Mouse (Mus musculus) MEL (cell line): ENCODE data around the gene Kif5a. TPM values are rescaled to one million over a fixed set of nuclear protein-coding genes. Genes with fewer than 3 reads are reported as not detected.

ENCODE experiments used
- DNase-seq: peaks from one replicate; pipeline ENCODE4 v3.0.0; 2011; ENCODE audit warnings: low read depth, low spot score
- H3K27ac ChIP-seq: 2 replicates; pipeline ENCODE4 v1.5.1; 2012; ENCODE audit warnings: low read depth, mild to moderate bottlenecking, control low read depth, low read length, moderate library complexity; ENCODE audit not compliant: control insufficient read depth
- H3K27me3 ChIP-seq, 2 experiments: fragments of 150-350 bp in 1 of 2; sonication (generic) in 1 of 2; 2 replicates each; pipeline ENCODE4 v1.6.1; 2012; ENCODE audit warnings: low read length in 2 of 2, mild to moderate bottlenecking in 2 of 2, improper control_type of control experiment in 1 of 2, moderate library complexity in 1 of 2; ENCODE audit not compliant: insufficient read depth in 2 of 2, control insufficient read depth in 1 of 2
- H3K36me3 ChIP-seq, 2 experiments: 2 replicates each; pipeline ENCODE4 v1.6.1; 2012 to 2014; ENCODE audit warnings: low read length in 2 of 2, improper control_type of control experiment in 1 of 2, inconsistent platforms in 1 of 2, mild to moderate bottlenecking in 1 of 2; ENCODE audit not compliant: insufficient read depth in 2 of 2, control insufficient read depth in 1 of 2
- H3K4me1 ChIP-seq, 2 experiments: fragments of 150-350 bp in 1 of 2; sonication (generic) in 1 of 2; 2 replicates each; pipeline ENCODE4 v1.6.1; 2012; ENCODE audit warnings: low read length in 2 of 2, improper control_type of control experiment in 1 of 2, mild to moderate bottlenecking in 1 of 2; ENCODE audit not compliant: insufficient read depth in 2 of 2, control insufficient read depth in 1 of 2
- H3K4me3 ChIP-seq, 2 experiments: fragments of 150-350 bp in 1 of 2; sonication (generic) in 1 of 2; 2 replicates each; pipeline ENCODE4 v1.5.1; 2012; ENCODE audit warnings: low read depth in 2 of 2, low read length in 2 of 2, mild to moderate bottlenecking in 2 of 2, moderate library complexity in 2 of 2, control low read depth in 1 of 2, improper control_type of control experiment in 1 of 2; ENCODE audit not compliant: control insufficient read depth in 1 of 2, insufficient read depth in 1 of 2
- H3K79me2 ChIP-seq: 2 replicates; pipeline ENCODE4 v1.6.1; 2012; ENCODE audit warnings: mild to moderate bottlenecking, low read length, moderate library complexity; ENCODE audit not compliant: control insufficient read depth, poor library complexity, insufficient read depth
- H3K9ac ChIP-seq: 2 replicates; pipeline ENCODE4 v1.6.1; 2012; ENCODE audit warnings: low read depth, mild to moderate bottlenecking, control low read depth, low read length, moderate library complexity; ENCODE audit not compliant: control insufficient read depth, poor library complexity, severe bottlenecking
- H3K9me3 ChIP-seq: fragments of 150-350 bp; sonication (generic); replicated peaks from 2 replicates; pipeline ENCODE4 v1.6.1; 2012; ENCODE audit warnings: mild to moderate bottlenecking, low read length, improper control_type of control experiment, moderate library complexity; ENCODE audit not compliant: insufficient read depth
- BHLHE40 ChIP-seq: IDR thresholded peaks from 2 replicates; pipeline ENCODE4 v1.6.1; 2012; ENCODE audit warnings: low read depth, mild to moderate bottlenecking, inconsistent platforms, low read length, improper control_type of control experiment, borderline replicate concordance
- CTCF ChIP-seq, 3 experiments: IDR thresholded peaks in 2 of 3; conservative IDR thresholded peaks in 1 of 3; 2 replicates each; pipeline ENCODE4 v1.5.1; 2011 to 2012; ENCODE audit warnings: low read length in 3 of 3, low read depth in 2 of 3, mild to moderate bottlenecking in 2 of 3, improper control_type of control experiment in 1 of 3, inconsistent platforms in 1 of 3, mixed read lengths in 1 of 3, moderate library complexity in 1 of 3; ENCODE audit not compliant: control insufficient read depth in 1 of 3, insufficient read depth in 1 of 3, poor library complexity in 1 of 3, severe bottlenecking in 1 of 3
- E2F4 ChIP-seq: IDR thresholded peaks from 2 replicates; pipeline ENCODE4 v1.6.1; 2011; ENCODE audit warnings: low read depth, low read length, improper control_type of control experiment, borderline replicate concordance
- EP300 ChIP-seq, 2 experiments: IDR thresholded peaks; 2 replicates each; pipeline ENCODE4 v1.6.1; 2011; ENCODE audit warnings: improper control_type of control experiment in 2 of 2, low read length in 2 of 2, low read depth in 1 of 2, mild to moderate bottlenecking in 1 of 2
- ETS1 ChIP-seq: IDR thresholded peaks from 2 replicates; pipeline ENCODE4 v1.6.1; 2012; ENCODE audit warnings: low read depth, mild to moderate bottlenecking, inconsistent platforms, low read length, improper control_type of control experiment, moderate library complexity
- HCFC1 ChIP-seq: IDR thresholded peaks from 2 replicates; pipeline ENCODE4 v1.6.1; 2012; ENCODE audit warnings: low read depth, mild to moderate bottlenecking, inconsistent platforms, low read length, improper control_type of control experiment, moderate library complexity
- MAX ChIP-seq: IDR thresholded peaks from 2 replicates; pipeline ENCODE4 v1.6.1; 2011; ENCODE audit warnings: low read length, improper control_type of control experiment
- MAZ ChIP-seq: IDR thresholded peaks from 2 replicates; pipeline ENCODE4 v1.6.1; 2012; ENCODE audit warnings: low read depth, mild to moderate bottlenecking, inconsistent platforms, low read length, improper control_type of control experiment
- MXI1 ChIP-seq: IDR thresholded peaks from 2 replicates; pipeline ENCODE4 v1.6.1; 2011; ENCODE audit warnings: mild to moderate bottlenecking, low read depth, low read length, improper control_type of control experiment
- MYB ChIP-seq: IDR thresholded peaks from 2 replicates; pipeline ENCODE4 v1.6.1; 2011; ENCODE audit warnings: mild to moderate bottlenecking, low read depth, low read length, improper control_type of control experiment
- MYC ChIP-seq: IDR thresholded peaks from 2 replicates; pipeline ENCODE4 v1.6.1; 2011; ENCODE audit warnings: low read depth, mild to moderate bottlenecking, low read length, improper control_type of control experiment, moderate library complexity
- NELFE ChIP-seq: IDR thresholded peaks from 2 replicates; pipeline ENCODE4 v1.6.1; 2011; ENCODE audit warnings: low read depth, low read length, improper control_type of control experiment
- RAD21 ChIP-seq: IDR thresholded peaks from 2 replicates; pipeline ENCODE4 v1.6.1; 2011; ENCODE audit warnings: mild to moderate bottlenecking, low read depth, low read length, improper control_type of control experiment
- SMC3 ChIP-seq: IDR thresholded peaks from 2 replicates; pipeline ENCODE4 v1.6.1; 2011; ENCODE audit warnings: low read depth, low read length, improper control_type of control experiment
- TCF12 ChIP-seq: IDR thresholded peaks from 2 replicates; pipeline ENCODE4 v1.6.1; 2014; ENCODE audit warnings: low read depth, mild to moderate bottlenecking, inconsistent platforms, low read length, improper control_type of control experiment, moderate library complexity
- UBTF ChIP-seq: IDR thresholded peaks from 2 replicates; pipeline ENCODE4 v1.6.1; 2012; ENCODE audit warnings: low read depth, mild to moderate bottlenecking, inconsistent platforms, low read length, improper control_type of control experiment, moderate library complexity, borderline replicate concordance; ENCODE audit not compliant: insufficient read depth
- USF1 ChIP-seq: IDR thresholded peaks from 2 replicates; pipeline ENCODE4 v1.6.1; 2014; ENCODE audit warnings: low read depth, mild to moderate bottlenecking, inconsistent platforms, low read length, improper control_type of control experiment, moderate library complexity
- ZC3H11A ChIP-seq: IDR thresholded peaks from 2 replicates; pipeline ENCODE4 v1.6.1; 2012; ENCODE audit warnings: low read depth, mild to moderate bottlenecking, inconsistent platforms, low read length, improper control_type of control experiment
- ZKSCAN1 ChIP-seq: IDR thresholded peaks from 2 replicates; pipeline ENCODE4 v1.6.1; 2012; ENCODE audit warnings: low read depth, mild to moderate bottlenecking, inconsistent platforms, low read length, improper control_type of control experiment, moderate library complexity
- ZMIZ1 ChIP-seq: IDR thresholded peaks from 2 replicates; pipeline ENCODE4 v1.6.1; 2012; ENCODE audit warnings: low read depth, mild to moderate bottlenecking, inconsistent platforms, low read length, improper control_type of control experiment, moderate library complexity
- polyA plus RNA-seq, 2 experiments: library from polyadenylated mRNA; stranded (reverse) in 1 of 2; unstranded in 1 of 2; fragments of >175 nt in 1 of 2; fragments of >200 nt in 1 of 2; gene quantifications; 2 replicates each; pipeline versions ENCODE4 v1.2.1 to v1.2.4; 2012; ENCODE audit warnings: low replicate concordance in 2 of 2, low read depth in 1 of 2; ENCODE audit not compliant: insufficient read length in 2 of 2, insufficient read depth in 1 of 2, missing spikeins in 1 of 2
- total RNA-seq: library from RNA; depleted of rRNA; stranded (reverse); fragments of 300-350 nt; gene quantifications from 2 replicates; pipeline ENCODE4 v1.2.3, GENCODE M21; 2012

Kif5a gene
- total and polyA plus RNA-seq, 3 experiments: 0.42 to 1.3 TPM; not detected in 1

DNA sequence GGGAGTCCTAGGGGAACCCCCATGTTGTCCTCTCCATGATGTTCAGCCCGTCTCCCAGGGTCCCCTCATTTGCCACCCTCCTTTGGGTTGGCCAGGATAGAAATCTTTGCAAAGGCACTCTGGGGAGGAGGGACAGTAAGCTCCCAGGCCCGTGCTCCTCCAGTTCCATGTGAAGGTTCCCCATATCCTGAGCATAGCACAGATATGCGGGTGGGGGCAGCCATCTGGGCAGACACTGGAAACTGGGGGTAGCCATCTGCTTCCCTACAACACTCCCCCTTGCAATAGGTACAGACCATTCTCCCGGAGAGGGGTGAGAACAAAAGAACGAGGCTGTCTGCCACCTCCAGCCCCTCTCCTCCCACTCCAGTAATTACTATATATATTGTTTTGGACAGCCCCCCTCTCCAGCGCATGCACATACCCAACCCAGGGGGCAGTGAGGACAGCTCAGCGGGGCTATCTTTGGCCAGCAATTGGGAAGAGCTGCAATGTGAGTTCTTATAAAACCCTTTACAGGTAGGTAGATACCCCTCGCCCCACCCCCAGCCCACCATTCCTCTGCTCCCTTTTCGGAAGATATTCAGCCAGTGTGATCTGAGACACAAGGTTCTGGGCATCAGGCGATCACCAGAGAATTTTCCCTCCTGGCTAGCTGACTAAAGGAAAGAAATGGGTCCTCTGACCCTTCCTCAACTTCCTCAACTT is 75.6 kb downstream of the Kif5a start:
- Histone ChIP-seq H3K4me3 (peak overlapping the region; percentile 35 to 96; a peak in 2 of 4 replicates), H3K36me3 (peaks cover 0 to 20% of the 10 kb centered on the region in 2 experiments; a peak in 2 of 4 replicates), H3K9ac (peak overlapping the region; percentile 88), H3K9me3 (no peaks in the 10 kb centered on the region), H3K4me1 (peaks cover 2 to 27% of the 10 kb centered on the region in 2 experiments; a peak in 3 of 4 replicates), H3K27me3 (no peaks in the 10 kb centered on the region), H3K27ac (no peak overlapping the region), H3K79me2 (peaks cover 7% of the 10 kb centered on the region; the same call in 1 of the 2 replicates)
- DNase-seq: no peak
- no peak for TF ChIP-seq CTCF (IDR thresholded peaks at IDR 0.05 in 2 of 3, conservative IDR thresholded peaks at IDR 0.05 in 1 of 3; ENCODE audit: control insufficient read depth in 1 of 3, insufficient read depth in 1 of 3, low read depth in 2 of 3, low read length in 3 of 3, poor library complexity in 1 of 3, severe bottlenecking in 1 of 3)
- 0 out of 2 replicates have a peak, but pooled peaks have one; percentile 26 for TF ChIP-seq MAZ

GRCm38 (mm10) chr10:127186451-127186850 is 76.7 kb downstream of the Kif5a start:
- Histone ChIP-seq H3K27ac (no peak overlapping the region), H3K79me2 (peaks cover 7% of the 10 kb centered on the region; the same call in 1 of the 2 replicates), H3K4me1 (peaks cover 2 to 20% of the 10 kb centered on the region in 2 experiments; a peak in 3 of 4 replicates), H3K9me3 (no peaks in the 10 kb centered on the region), H3K36me3 (peaks cover 0 to 14% of the 10 kb centered on the region in 2 experiments; a peak in 2 of 4 replicates), H3K4me3 (no peak overlapping the region), H3K9ac (no peak overlapping the region)
- peak; percentile 69 for DNase-seq
- TF ChIP-seq MXI1: no peak
- TF ChIP-seq MAZ: no peak
- TF ChIP-seq ZKSCAN1: no peak
- TF ChIP-seq RAD21: peak; percentile 85
- no peak for TF ChIP-seq BHLHE40
- TF ChIP-seq USF1: peak; percentile 89
- no peak for TF ChIP-seq TCF12
- TF ChIP-seq UBTF: no peak
- TF ChIP-seq ETS1: no peak
- no peak for TF ChIP-seq E2F4
- TF ChIP-seq SMC3: peak; percentile 80
- no peak for TF ChIP-seq ZMIZ1
- TF ChIP-seq NELFE: no peak
- TF ChIP-seq HCFC1: no peak
- TF ChIP-seq CTCF (IDR thresholded peaks at IDR 0.05 in 2 of 3, conservative IDR thresholded peaks at IDR 0.05 in 1 of 3; ENCODE audit: control insufficient read depth in 1 of 3, insufficient read depth in 1 of 3, low read depth in 2 of 3, low read length in 3 of 3, poor library complexity in 1 of 3, severe bottlenecking in 1 of 3): peak; percentile 39 to 83 (median 62); a peak in 5 of 6 replicates
- peak; percentile 53; the same call in 1 of the 2 replicates for TF ChIP-seq MYC
- peak; percentile 83 for TF ChIP-seq ZC3H11A
- TF ChIP-seq MYB: no peak
- TF ChIP-seq MAX: no peak
- no peak for TF ChIP-seq EP300 (IDR thresholded peaks at IDR 0.05; ENCODE audit: low read depth in 1 of 2, low read length in 2 of 2)
- TF ChIP-seq, all 39 proteins: peak for 6
- H3K27me3 ChIP-seq: no peaks in the 10 kb centered on the region
